Mouse (Mus musculus) CD4-positive, CD25-positive, alpha-beta regulatory T cell, adult 4 months (primary cell): ENCODE results near the gene Tpd52l2. TPM values are rescaled to one million over a fixed set of nuclear protein-coding genes. Genes with fewer than 3 reads are reported as not detected.
A peak's percentile ranks its signal among the peaks of the same experiment; 100 is the strongest.

ENCODE experiments used
- ATAC-seq: one replicate; pipeline ENCODE4 v1.8.0; 2017
- polyA plus RNA-seq, 2 experiments: library from polyadenylated mRNA; unstranded; fragments of 100-300 nt; shearing (Covaris generic); gene quantifications; one replicate each; pipeline ENCODE4 v1.2.1; 2017

Tpd52l2 gene
- 100 to 1,000 TPM; 108 to 109 TPM for polyA plus RNA-seq

- ATAC-seq = peak; percentile 92
Measured at GRCm38 (mm10) chr2:181496831-181497547, at the start of gene Tpd52l2. Gene Tpd52l2, plus strand, starts transcription at chr2:181497142.

- no peak for ATAC-seq
Measured at GRCm38 (mm10) chr2:181452181-181452580, 44.8 kb upstream of the Tpd52l2 start.

DNA sequence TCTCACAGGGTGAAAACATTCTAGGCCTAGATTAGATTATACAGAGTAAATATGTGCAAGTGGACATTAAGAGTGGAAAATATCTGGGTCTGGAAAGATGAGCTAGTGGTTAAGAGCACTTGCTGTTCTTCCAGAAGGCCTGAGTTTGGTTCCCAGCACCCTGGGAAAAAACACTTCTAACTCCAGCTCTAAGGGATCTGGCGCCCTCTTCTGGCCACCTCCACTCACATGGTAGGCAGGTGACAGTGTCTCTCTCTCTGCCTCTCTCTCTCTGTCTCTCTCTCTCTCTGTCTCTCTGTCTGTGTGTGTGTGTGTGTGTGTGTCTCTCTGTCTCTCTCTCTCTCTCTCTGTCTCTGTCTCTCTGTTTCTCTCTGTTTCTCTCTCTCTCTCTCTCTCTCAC, 43.7 kb upstream of the Tpd52l2 start:
- ATAC-seq = no peak

DNA sequence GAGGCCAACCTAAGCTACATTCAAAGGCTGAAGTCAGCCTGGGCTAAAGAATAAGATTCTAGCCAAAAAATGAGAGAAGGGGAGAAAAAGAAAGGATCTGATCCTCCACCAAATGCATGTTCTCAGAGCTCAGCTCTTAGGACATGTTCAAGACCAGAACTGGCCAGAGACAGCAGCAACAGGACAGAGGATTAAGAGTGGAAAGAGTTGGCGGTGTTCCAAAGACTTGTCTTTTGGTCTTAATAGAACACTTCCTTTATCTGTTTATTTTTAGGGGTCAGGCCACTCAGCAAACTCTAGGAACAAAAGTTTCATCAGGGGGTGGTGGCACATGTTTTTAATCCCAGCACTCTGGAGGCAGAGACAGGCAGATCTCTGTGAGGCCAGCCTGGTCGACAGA, 41.0 kb upstream of the Tpd52l2 start:
- no peak for ATAC-seq

GRCm38 (mm10) chr2:181457831-181458230, 39.1 kb upstream of the Tpd52l2 start:
- no peak for ATAC-seq

- ATAC-seq = peak; percentile 55
Measured at GRCm38 (mm10) chr2:181458411-181459152, 38.4 kb upstream of the Tpd52l2 start.

GRCm38 (mm10) chr2:181459153-181459672, 37.7 kb upstream of the Tpd52l2 start, which contains the start of gene Zbtb46:
Gene Zbtb46, minus strand, starts transcription at chr2:181459426.
- ATAC-seq = peak; percentile 25

- peak; percentile 28 for ATAC-seq
Measured at GRCm38 (mm10) chr2:181459673-181460621, 37.0 kb upstream of the Tpd52l2 start.

DNA sequence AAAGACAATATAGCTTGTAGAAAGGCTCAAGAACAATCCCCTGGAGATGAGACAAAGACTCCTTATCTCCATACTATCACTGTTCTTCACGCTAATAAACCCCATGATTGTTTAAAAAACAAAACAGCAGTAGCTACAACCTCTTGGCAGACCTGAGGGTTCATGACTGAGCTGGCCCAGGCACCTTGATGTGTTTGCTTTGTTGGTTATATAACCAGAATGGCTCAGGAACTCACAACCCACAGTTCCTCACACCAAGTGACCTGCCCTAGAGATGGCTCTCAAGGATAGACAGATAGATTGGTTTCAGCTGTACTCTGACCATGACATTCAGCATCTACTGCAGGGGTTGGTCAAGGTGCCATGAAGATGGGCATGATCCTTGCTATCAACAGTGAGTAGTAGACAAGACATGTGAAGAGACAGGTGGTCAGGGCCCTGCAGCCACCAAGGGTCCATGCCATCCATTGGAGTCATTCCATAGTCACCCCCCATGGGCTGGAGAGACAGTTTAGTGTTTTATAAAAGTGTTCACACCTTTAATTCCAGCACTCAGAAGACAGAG, 35.3 kb upstream of the Tpd52l2 start:
- no peak for ATAC-seq

DNA sequence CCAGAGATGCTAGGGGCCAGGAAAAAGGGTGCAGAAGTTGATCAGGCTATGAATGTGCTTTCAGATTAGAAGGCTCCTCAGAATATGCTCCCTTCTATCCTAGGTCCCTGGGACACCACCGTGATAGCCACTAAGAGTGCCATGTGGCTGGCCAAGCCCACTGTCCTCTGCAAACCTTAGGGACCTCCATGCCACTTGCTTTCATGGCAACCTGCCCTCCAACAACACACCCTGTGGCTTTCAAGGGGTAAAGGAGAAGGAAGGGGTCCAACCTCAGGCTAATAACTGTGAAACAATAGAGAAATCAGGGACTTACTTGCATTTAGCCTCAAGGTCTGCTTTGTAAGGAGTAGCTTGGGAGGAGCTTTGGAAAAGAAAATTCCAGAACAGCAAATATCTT, 34.3 kb upstream of the Tpd52l2 start:
- no peak for ATAC-seq

- no peak for ATAC-seq
Measured at GRCm38 (mm10) chr2:181463008-181463738, 33.8 kb upstream of the Tpd52l2 start.

- no peak for ATAC-seq
Measured at GRCm38 (mm10) chr2:181465423-181465822, 31.5 kb upstream of the Tpd52l2 start.

- no peak for ATAC-seq
Measured at GRCm38 (mm10) chr2:181470285-181470684, 26.7 kb upstream of the Tpd52l2 start.

GRCm38 (mm10) chr2:181471246-181471645, 25.7 kb upstream of the Tpd52l2 start:
- ATAC-seq = no peak

DNA sequence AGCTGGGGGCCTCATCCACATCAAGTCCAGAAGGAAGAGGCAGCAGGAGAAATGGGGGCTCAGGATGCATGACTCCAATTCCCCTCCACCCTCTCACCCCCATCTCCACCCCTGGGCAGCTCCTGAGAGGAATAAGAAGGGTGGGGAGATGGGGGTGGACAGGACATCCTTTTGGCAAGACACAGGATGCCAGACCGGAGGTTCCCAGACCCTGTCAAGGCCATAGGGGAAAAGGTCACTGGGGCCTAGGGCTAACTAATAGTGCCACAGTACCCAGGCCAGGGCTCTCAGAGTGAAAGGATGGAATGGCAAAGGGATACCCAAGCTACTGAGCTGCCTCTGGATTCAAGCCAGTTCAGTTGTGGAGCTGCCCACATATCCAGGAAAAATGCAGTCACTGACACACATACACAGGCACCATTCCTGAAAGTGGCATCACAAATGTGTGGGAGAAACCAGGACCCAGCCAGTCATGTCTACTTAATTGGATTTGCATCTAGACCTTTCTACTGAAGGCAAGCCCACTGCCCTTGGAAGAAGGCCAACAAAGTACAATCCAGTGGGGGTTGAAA, 24.6 kb upstream of the Tpd52l2 start:
- no peak for ATAC-seq

DNA sequence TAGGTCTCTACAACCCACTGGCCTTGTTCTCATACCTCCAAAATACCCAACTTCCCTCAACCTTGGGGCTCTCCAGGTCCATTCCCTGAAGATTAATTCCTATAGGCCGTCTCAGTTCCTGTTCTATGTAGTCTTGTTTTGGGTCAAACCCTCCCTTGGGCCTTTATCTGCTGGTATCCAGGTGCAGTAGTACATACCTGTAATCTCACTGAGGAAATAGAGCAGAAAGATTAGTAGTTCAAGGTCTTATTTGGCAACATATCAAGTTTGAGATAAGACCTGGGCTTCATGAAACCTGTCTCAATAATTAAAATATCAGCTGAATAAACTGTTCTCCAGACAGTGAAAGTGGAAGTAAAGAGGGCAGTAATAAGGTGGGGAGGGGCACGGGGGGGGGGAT, 13.8 kb upstream of the Tpd52l2 start:
- no peak for ATAC-seq

- peak; percentile 95 for ATAC-seq
Measured at GRCm38 (mm10) chr2:181483562-181484318, 13.2 kb upstream of the Tpd52l2 start.

DNA sequence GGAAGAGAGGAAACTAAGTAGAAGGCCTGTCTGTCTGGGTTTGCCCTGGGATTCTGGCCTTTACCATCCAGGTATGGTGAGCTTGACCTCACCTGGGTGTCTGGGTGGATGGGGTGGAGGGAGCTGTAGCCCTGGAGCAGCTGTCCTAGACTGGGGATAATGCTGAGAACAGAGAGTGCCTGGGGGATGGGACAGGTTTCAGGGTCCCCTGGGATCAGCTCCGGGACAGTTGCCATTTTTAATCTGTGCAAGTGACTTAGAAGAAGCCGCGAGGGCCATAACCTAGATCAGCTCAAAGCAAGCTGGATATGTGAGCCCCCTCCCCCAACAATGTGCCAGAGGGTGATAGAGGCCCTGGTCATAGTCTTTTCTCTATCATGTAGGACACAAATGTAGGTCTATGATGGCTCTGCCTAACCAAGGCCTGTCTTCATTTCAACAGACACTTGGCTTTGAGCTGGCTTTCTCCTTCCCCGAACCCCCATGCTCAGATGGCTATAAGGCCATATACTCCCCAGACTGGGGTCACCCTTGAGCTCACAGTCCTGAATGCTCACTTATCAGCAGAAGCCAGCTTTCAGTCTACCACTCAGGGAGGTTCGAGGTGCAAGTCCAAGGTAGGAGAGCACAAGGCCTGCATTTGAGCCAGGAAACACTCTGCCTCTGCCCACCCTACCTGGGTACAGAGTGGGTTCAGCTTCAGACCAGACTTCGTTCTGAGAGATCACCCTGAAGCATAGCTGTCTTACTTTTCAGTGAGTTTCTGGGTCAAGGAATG, 12.3 kb upstream of the Tpd52l2 start:
- no peak for ATAC-seq

DNA sequence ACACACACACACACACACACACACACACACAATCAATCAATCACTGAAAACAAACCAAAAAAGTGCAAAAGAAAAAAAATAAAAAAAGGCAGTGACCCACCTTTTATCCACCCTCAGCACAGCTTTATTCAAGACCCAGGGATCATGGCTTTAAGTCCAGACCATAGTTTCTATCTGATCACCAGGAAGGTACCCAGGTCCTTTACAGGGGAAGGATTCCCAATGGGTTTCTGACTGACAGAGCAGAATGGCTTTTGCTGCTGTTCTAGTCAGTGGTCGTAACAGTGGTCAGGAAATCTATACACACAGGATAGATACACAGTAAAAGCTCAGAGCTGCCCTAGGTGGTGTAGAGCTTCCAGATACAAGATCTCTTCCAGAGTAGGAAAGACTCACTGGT, 11.2 kb upstream of the Tpd52l2 start:
- ATAC-seq = no peak
